Mouse (Mus musculus): ENCODE data around the gene Slc12a8.

Gene Slc12a8

GRCm38 (mm10) chr16:33584455-33585082 lies 67.4 kb downstream of the Slc12a8 start:
- peak; percentile 21 to 44 for DNase-seq

DNA sequence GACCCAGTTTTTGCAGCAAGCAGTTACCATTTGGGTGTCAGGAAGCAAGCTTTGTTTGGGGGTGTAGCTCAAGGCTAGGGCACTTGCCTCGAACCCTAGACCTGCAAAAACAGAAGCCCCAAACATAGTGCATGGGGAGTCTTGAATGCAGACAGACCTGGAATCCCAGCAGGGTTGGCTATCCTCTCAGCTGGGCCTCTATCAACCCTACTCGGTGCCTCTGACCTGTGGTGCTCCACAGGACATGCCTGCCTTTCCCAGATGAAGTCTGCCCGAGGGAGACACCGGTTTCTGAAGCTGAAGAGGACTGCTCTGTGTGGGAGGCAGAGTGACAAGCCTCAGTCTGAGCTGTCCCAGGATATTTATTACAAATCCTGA lies 67.9 kb downstream of the Slc12a8 start:
- no peak for DNase-seq

DNA sequence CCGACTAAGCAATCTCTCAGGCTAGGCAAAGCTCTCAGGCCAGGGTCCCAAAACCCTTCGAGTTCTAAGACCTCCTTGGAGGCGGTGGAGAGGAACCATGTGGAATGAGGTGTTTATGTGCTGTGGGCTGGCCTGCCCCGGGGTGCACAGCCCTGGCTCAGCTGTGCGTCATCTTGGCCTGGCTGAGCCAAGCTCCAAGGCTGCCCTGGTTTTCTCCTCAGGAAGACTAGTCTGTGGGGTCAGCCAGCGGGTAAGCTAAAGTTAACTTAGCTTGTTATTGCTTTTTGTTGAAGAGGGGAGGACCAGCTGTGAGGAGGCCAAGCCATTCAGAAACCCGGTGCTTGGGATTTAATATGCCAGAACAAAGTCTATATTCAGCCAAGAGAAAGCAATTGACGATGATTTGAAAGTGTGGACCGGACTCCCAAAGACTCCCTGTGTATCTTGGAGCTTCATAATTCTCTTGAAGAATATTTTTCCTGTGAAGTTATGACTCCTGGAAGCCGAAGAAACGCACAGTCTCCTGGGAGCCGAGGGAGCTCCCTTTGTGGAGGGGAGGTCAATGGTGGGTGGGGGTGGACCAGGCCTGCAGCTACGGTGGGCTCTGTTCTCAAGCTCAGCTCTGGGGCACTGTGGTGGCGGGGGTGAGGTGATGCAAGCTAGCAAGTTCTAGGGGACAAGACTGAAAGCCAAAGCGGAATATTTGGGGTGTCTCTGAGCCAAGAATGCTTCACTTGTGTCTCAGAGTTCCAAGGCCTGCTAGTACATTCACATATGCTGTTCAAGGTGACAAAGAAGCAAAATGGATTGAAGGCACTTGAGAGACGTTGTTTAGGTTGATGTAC lies 70.4 kb downstream of the Slc12a8 start:
- DNase-seq, result peak; percentile 7 to 34

- no peak for DNase-seq
Measured at GRCm38 (mm10) chr16:33588845-33589244, 71.7 kb downstream of the Slc12a8 start.

GRCm38 (mm10) chr16:33590438-33590837 lies 73.3 kb downstream of the Slc12a8 start:
- DNase-seq, result no peak

DNA sequence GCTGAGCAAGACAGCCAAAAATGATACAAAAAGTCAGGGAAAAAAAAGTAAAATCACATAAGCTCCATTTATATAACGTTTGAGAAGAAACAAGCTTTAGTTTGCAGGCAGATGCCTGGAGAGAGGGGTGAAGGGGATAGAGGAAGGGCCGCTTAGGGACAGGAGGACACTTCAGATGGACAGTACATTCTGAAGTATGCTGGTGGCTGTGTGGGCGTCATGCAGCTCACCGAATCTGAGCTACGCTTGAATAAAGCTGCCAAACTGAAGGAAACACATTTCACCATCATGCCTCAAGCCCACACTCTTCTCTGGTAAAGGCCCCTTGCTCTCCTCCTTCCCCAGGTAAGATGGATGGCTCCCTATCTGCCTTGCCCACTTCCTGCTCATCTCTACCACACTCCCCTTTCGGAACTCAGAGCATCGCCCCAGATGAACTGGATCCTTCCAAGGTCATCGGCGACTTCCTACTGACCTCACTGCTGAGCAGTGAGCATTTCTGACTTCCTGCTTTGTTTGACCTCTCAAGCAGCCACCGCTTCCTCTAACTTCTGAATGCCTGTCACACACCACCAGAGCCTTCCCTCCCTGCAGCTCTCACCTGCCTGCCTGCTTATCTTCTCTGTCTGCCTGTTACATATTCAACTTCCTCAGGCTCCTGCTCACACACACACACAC lies 74.4 kb downstream of the Slc12a8 start:
- no peak for DNase-seq

DNA sequence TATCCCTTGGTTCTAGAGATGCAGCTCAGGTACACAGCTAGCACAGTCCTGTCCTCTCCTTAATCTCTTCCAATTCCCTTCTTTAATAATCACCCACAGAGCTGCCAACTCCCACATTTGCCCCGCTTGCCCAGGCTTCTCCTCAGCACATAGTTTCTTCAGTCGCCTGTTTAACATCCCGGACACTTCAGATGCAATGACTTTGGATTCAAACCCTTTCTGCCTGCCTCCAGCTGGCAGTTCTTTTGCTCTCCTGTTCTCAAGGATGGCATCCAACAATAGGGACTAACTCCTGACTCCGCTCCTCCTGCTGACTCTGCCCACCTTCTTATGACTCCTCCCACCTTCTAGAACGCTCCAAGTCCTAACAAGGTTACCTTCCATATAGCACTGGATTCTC lies 75.2 kb downstream of the Slc12a8 start:
- no peak for DNase-seq

DNA sequence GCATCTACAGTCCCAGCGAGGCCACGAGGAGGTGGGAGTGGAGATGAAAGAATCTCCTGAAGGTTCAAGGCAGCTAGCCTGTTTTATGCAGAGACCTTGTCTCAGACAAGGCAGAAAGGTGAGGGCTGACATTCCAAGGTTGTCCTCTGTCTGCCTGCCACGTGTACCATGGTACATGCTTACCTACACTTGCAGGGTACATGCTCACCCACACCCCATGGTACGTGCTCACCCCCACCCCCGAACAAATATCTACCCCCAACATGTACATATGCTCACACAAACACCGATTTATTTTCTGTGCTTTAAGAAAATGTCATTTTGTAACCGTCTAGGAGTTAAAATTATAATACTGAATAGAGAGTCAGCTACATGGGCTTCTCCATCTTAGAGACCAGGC lies 76.3 kb downstream of the Slc12a8 start:
- DNase-seq, result no peak

- DNase-seq, result no peak
Measured at GRCm38 (mm10) chr16:33594037-33594771, 77.1 kb downstream of the Slc12a8 start.

DNA sequence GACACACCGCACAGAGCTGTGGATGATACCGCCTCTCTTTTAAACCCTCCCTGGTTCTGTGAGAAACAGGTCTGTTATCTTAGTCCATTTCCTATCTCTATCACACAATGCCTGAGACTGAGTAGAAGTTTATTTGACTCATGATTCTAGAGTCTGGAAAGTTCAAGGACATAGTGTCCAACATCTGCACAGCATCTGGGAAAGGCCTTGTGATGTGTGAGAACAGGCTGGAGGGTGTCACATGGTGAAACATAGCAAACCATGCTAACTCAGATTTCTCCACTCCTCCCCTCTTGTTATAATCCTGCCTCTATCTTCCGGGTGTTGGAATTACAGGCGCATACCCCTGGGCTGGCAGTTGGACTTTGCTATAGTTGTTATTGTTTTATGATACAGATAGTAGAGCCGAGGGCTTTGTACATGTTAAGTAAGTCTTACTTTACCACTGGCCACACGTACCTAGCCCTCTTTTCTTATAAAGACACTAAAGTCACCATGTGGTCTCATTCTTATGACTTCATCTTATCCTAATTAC lies 78.2 kb downstream of the Slc12a8 start:
- DNase-seq, result no peak

DNA sequence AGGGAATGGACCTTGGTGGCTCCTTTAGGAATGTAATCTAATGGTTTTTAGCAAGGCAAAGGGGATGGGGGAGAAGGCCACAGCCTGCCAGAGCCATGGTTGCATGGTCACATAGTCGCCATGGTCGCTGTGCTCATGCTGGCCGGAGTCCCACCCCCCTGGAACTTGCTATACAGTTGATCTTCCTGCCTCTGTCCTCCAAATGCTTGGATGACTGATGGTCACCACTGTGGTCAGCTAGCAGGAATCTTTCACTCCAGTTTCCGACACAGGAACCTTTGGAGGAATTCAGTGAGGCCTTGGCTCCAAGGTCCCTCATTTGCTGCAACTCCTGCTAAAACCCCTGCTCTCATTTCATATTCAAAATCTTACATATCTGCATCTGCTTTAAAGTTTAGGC lies 79.1 kb downstream of the Slc12a8 start:
- DNase-seq, result no peak

- peak in 1 of 2 experiments; percentile 16 for DNase-seq
Measured at GRCm38 (mm10) chr16:33600216-33600615, 83.1 kb downstream of the Slc12a8 start.

DNA sequence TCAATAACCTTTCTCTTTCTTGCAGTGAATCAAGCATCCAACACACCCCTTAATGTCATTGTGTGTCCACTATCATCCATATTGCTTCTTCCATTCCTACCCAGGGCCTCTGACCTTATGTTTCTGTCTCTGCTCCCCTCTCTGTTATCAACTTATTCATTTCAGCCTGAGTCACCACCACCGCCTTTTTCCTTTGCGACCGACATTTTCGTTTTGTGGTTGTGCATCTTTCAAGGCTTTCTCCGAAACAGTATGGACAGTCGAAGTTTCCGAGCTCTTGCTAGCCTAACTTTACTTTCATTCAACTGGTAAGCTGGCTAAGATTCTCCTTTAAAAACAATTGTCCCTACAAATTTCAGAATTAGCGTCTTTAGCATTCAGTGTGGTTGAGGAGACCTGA lies 84.2 kb downstream of the Slc12a8 start:
- DNase-seq, result no peak

DNA sequence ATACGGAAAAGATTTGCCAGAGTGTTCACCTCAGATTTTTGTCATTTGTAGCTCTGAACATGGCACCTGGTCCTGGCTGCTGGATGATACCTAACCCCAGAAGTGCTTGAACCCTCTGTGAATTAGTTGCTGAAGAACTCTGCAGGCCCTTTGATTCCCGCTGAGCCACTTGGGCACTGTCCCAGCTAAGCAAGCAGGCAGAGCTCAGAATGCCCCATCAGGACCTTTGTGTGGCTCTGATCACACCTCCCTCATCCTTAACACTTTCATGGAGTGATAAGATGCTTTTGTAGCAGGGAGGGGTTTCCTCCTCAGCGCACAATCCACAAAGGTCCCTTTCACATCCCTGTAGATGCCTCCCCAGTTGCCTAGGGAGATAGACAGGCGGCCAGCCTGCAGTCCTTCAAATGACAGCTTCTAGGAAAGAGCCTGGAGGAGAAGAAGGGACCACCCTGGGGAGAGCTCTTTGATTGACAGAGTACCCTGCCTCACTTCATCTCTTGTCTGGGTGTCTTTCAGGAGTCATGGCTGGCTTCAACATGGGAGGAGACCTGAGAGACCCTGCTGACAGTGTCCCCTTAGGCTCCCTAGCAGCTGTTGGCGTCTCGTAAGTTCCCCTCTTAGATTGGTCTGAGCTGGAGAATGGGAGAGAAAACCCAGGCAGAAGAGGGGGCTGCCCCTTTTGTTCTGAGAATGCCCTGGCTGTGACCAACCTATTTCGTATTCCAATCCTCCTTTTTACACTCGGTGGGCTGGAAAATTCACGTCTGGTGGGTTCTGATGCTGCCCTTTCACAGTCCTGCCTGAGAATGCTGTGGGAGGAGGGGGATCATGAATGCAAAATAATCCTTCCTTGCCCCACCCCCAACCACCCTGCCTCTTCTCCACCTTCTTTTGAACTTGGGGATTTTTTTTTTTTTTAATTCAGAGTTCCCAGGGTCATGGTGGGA lies 88.8 kb downstream of the Slc12a8 start:
- no peak for DNase-seq

DNA sequence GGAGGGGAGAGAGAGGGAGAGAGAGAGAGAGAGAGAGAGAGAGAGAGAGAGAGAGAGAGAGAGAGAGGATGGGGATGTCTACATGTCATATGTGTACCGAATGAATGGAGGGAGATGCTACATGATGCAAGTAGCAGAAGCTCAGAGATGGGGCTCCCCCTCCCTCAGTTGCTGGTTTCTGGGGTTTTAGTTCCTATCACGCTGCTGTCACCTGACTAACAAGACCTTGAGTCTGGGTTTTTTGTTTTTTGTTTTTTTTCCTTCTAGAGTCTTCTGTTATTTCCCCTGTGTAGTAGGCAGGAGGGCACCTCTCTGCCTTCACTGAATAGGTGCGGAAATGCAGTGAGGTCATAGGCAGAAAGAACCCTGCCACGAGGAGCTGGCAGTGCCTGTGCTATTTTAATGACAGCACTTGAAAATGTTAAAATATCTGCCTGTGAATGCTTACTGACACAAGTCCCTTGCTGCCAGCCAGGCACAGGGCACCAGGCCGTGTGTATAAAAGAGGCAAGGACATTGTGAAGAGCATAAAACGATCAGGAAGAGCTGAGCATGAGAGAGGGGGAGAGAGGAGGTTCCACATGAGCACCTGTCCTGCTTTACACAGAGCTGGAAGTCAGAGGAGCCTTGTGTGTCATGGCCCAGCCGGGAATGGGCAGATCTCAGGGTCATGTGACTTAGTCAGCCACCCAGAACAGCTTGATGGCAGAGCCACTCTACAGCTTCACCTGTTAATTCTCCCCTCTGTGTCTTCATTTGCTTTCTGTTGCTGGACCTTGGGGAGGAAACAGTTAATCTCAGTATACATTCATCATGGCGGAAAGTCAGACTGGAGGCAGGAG lies 89.8 kb downstream of the Slc12a8 start:
- no peak for DNase-seq

GRCm38 (mm10) chr16:33609554-33609953 lies 92.4 kb downstream of the Slc12a8 start:
- DNase-seq, result no peak

DNA sequence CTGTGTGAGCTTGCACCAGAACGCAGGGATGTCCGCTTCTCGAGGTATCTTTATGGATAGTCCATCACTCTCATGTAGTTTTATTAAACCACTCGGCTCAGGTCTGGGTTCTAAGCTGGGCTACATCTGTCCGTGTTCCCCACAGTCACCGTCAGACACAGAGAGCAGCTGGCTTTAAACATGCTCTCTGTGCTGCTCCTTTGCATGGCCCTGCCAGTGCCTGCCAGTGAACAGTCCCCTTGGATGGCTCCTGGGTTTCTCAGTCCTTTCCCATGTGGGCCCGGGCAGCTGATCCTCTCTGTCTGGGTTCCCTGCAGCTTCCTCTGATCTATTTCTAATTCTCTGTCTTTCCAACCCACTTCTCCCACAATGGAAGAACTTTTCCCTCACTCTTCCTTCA lies 93.3 kb downstream of the Slc12a8 start:
- no peak for DNase-seq

GRCm38 (mm10) chr16:33611291-33611690 lies 94.2 kb downstream of the Slc12a8 start:
- no peak for DNase-seq

DNA sequence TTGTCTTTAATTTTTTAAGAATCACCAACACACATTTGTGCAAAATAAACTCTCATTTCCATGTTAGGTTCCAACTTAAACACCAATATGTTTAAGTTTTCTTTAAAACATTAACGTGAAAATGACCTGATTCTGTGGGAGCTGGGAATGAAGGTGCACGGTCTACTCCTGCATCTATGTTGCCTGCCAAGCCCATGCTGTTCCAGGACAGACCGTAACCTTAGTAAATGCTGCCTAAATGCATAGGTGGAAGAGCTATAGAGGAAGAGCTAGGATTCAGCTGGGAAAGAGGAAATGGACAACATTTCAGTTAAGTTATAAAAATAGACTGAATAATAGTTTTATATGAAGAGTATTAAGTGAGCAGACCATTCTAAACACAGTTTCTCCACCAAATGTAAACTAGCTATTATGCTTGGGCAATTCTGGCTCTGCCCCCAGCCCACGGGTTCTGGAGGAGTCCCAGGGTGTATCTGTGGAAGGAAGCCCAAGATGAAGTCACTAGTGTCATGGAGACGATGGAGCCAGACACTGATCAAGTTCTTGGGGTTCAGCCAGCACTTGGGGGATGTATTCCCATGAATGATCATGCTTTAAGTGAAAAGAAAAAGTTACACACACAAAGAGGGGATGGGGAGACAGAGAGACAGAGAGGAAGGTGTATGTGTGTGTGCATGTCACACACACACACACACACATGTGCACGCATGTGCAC lies 95.1 kb downstream of the Slc12a8 start:
- DNase-seq, result no peak

- DNase-seq, result no peak
Measured at GRCm38 (mm10) chr16:33615986-33616385, 98.9 kb downstream of the Slc12a8 start.
